Mouse (Mus musculus): ENCODE measurements around the gene Hist2h3c1. TPM values are rescaled to one million over a fixed set of nuclear protein-coding genes. Genes with fewer than 3 reads are reported as not detected.
"Not testable (repeated sequence)": the region's sequence is repeated elsewhere in the genome, so short reads cannot be mapped to it uniquely, and the experiment has no call there.

Hist2h3c1 gene
- 17.8 and 20.2 TPM in 2 replicates for total RNA-seq (2015)
- total RNA-seq (2017) = 2.8 TPM in 1 of 2 replicates, not detected in the other

DNA sequence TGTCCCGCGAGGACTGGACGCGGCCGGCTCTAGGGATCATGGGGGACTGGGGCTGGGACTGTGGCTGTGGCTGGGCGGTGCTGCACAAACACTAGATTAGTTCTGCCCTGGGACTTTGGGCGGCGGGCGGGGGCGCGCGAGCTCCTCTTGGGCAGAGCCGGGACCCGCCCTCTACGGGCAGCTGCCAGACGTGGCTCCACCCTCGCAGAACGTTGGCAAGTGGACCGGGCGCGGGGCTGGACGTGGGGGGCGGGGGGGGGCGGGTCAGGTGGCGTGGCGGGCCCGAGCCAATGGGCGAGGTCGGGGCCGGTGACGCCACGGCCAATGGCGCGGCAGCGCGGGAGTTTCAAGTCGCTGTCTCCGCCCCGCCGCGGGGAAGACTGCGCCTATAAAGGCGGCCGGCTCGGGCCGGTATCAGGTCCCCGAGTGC is at the start of gene Hist2h3c1:
Gene Hist2h3c1, plus strand, starts transcription at position 259 of the 430 bp plus-strand sequence.
- peak; percentile 69 for ATAC-seq (ENCODE audit: poor library complexity, severe bottlenecking)

DNA sequence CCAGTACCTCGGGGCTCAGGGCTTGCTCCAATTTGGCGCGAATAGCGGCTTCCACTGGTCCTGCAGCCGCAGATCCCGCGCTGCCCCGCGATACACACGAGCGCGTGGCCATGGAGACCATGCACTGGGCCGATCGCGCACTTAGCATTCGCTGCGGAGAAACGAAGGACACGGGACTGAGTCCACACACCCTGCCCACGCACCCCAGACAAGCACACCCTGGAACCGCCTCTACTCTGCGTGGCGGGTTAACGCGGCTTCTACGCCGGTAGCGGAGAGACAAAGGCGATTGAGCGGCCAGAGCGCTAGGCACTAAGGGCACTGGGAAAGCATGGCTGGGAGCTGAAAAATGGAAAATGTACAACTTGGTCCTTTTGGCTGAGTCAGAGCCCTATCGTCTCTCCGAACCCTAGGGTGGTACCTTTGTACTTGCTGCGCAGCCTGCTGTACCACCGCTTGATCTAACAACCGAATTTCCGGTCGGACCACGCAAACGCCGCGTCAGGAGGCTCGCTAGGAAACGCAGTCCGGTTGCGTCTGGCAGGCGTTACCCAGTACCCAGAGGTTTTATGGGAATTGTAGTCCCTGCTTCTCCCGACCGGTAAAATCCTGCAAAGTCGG is 49.2 kb upstream of the Hist2h3c1 start:
- peak; percentile 87 for ATAC-seq (ENCODE audit: poor library complexity, severe bottlenecking)

DNA sequence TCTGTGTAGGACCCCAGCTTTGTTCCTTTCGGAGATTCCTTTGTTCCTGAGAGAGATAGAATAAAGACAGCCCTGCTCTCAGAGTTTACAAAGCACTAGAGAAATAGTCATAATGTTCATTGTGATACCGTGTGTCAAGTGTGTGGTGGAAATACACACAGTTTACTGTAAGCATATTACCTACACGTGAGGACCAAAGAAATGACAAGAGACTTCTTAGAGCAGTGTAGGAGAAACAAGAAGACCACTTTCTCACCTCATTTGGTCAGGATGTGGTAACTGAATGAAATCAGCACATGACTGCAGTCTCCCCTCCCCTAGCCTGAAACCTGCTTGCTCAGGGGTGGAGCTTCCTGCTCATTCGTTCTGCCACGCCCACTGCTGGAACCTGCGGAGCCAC is 48.3 kb upstream of the Hist2h3c1 start:
- ATAC-seq (ENCODE audit: poor library complexity, severe bottlenecking) = peak; percentile 32; the same call in 1 of the 2 replicates

DNA sequence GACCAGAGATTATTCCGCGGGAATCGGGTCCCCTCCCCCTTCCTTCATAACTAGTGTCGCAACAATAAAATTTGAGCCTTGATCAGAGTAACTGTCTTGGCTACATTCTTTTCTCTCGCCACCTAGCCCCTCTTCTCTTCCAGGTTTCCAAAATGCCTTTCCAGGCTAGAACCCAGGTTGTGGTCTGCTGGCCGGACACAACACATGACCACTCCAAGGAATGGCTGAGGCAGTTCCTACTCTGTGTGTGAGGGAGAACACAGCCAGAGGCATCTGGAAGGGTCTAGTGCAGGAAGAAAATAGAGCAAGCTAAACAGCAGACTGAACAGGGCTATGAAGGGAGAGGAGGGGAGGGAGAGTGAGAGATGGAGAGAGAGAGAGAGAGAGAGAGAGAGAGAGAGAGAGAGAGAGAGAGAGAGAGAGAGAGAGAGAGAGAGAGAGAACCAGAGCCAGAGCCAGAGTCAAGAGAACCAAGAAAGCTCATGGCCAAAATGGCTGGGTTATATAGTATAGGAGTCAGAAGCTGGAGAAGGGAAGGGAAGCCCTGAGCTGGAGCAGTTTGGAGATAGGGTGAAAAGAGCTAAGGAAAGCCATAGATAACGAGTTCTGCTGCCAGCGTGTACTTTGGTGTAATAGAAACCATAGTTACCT is 47.8 kb upstream of the Hist2h3c1 start:
- ATAC-seq (ENCODE audit: poor library complexity, severe bottlenecking) = not testable (repeated sequence)

DNA sequence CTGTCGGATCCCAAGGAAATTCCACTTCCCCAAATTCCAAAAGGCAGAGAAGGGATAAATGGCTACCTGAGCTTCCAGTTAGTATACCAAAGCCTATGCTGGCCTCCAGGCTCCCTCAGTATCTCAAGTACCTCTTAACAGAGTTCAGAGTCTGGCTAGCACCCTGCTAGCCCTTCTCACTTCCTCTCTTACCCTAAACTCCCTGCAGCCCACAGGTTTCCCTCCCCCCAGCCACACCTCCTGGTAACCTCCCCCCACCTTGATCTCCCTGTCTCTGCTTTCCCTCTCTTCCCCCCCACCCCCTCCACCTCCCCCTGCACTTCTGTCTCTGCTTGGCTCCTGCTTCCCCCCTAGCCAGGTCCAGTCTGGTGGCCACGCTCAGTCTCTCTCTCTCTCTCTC is 46.8 kb upstream of the Hist2h3c1 start:
- ATAC-seq (ENCODE audit: poor library complexity, severe bottlenecking) = no peak

DNA sequence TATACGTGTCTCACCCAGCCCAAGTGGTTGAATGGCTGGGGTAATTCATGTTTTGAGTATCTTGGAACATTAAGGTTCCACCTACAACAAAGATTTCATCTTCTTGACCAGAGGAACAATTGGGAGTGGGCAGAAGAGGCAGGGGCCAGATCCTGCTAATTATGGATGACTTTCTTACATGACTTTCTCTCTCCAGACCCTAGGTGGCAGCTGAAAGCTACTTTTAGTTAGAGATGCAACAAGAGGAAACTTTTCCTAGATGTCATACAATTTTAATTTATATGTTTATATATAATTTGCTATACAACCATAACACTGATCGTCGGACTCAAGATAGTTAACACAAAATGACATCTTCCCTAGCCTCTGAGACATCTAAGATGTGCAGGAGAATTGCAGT is 38.7 kb upstream of the Hist2h3c1 start:
- no peak for ATAC-seq (ENCODE audit: poor library complexity, severe bottlenecking)

DNA sequence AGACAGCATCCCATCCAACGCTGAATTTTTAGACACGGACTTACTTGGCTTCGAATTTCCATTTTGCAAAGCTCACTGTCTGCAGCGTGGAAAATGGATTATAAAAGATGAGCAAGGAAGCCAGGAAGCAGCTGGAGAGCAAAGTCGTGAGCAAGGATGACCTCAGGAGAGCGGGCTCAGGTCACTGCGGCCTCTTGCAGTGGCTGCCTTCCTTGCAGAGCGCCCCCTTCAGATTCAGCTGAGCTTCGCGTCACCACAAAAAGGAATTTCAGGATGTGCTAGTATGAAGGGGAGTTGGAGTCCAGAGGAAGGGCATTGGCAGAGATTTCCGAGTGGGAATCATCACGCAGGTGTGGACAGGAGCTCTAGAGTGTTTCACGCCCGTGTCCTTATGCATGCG is 37.2 kb upstream of the Hist2h3c1 start:
- ATAC-seq (ENCODE audit: poor library complexity, severe bottlenecking) = no peak

DNA sequence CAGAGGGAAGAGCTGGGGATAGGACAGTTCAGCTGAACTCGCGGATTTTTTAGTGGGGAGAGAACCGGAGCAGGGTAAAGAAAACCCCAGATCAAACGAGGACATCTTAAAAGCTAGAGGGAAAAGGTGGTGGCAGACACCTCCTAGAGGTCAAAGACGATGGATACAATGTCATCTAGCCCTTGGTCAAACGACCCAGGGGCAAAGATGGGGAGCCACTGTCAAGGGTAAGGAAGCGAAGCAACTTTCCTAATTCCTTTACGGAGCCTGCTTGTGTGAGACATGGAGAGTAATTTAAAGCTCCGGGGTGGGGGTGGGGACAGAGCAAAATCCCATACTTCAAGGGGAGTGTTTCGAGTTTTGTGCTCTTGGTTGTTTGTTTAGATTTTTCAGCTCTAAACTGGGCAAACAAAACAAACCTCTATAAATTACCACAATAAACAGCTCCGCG is 27.3 kb upstream of the Hist2h3c1 start:
- peak; percentile 16; the same call in 1 of the 2 replicates for ATAC-seq (ENCODE audit: poor library complexity, severe bottlenecking)

DNA sequence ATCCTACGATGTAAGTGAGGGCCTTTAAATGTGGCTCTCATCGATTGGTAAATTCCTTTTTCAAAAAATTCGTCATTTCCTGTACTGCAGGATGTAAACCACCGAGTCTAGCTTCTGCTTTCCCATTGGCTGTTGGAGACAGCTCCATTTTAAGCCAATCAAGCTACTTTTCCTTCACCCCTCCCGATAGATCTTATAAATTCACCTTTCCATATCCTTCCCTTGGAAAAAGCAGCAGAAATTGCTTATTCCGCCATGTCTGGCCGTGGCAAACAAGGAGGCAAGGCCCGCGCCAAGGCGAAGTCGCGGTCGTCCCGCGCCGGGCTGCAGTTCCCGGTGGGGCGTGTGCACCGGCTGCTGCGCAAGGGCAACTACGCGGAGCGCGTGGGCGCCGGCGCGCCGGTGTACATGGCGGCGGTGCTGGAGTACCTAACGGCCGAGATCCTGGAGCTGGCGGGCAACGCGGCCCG is 26.8 kb upstream of the Hist2h3c1 start, which contains the start of the genes Bola1 and Hist2h2ab:
Gene Bola1, minus strand, starts transcription at position 49 of the 470 bp plus-strand sequence.
Gene Hist2h2ab, plus strand, starts transcription at position 205 of the 470 bp plus-strand sequence.
- ATAC-seq (ENCODE audit: poor library complexity, severe bottlenecking) = peak; percentile 59

DNA sequence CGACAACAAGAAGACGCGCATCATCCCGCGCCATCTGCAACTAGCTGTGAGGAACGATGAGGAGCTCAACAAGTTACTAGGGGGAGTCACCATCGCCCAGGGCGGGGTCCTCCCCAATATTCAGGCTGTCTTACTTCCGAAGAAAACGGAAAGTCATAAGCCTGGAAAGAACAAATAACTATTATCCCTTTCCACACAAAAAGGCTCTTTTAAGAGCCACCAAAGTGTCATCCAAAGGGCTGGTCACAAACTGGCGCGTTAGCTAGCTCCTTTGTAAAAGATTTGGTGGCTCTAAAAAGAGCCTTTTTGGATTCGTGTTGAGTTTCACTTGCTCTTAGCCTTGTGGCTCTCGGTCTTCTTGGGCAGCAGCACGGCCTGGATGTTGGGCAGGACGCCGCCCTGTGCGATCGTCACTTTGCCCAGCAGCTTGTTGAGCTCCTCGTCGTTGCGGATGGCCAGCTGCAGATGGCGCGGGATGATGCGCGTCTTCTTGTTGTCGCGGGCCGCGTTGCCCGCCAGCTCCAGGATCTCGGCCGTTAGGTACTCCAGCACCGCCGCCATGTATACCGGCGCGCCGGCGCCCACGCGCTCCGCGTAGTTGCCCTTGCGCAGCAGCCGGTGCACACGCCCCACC is 26.2 kb upstream of the Hist2h3c1 start:
- 0 out of 2 replicates have a peak, but pooled peaks have one; percentile 1 for ATAC-seq (ENCODE audit: poor library complexity, severe bottlenecking)

DNA sequence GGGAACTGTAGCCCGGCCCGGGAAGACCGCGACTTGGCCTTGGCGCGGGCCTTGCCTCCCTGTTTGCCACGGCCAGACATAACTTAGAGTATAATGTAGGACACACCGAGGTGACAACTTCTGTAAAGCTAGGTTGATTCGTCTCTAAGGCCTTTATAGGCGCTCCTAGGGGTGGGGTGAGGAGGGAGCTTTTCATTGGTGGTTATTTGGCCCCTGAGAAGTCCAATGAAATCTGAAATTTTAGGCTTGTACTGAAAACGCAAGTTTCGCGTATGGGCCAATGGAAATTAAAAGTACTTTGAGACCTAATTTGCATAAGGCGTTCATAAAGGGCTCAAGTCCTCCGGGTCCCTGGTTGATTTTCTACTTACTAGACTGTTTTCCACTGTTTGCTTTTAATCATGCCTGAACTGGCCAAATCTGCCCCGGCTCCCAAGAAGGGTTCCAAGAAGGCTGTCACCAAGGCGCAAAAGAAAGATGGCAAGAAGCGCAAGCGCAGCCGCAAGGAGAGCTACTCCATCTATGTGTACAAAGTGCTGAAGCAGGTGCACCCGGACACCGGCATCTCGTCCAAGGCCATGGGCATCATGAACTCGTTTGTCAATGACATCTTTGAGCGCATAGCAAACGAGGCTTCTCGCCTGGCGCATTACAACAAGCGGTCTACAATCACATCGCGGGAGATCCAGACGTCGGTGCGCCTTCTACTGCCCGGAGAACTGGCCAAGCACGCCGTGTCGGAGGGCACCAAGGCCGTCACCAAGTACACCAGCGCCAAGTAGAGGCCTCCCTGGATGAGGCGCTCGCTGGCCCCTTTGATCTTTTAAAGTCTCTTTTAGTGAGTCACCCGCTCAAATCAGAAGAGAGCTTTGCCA is 25.5 kb upstream of the Hist2h3c1 start, which contains the start of the genes Hist2h2ac and Hist2h2be:
Gene Hist2h2ac, minus strand, starts transcription at position 116 of the 875 bp plus-strand sequence.
Gene Hist2h2be, plus strand, starts transcription at position 355 of the 875 bp plus-strand sequence.
- ATAC-seq (ENCODE audit: poor library complexity, severe bottlenecking) = peak; percentile 76

DNA sequence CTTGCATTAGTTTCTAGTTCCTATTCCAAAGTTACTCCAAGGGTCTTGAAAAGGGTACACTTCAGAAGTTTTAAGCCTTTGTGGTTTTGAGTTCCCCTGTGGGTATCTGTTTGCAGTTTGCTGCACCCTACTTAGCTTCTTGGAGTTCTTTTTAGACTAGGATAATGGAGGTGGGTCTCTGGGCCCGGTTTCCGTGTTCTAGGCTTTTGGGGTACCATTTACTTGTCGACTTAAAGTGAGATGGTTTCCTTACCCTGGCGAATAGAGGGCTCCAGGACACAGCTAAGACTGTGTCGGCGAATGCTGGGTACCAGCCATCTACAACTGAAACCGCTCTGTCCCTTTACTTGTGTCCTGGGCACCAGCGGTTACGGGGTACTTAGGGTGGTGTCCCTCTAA is 24.8 kb upstream of the Hist2h3c1 start:
- no peak for ATAC-seq (ENCODE audit: poor library complexity, severe bottlenecking)

DNA sequence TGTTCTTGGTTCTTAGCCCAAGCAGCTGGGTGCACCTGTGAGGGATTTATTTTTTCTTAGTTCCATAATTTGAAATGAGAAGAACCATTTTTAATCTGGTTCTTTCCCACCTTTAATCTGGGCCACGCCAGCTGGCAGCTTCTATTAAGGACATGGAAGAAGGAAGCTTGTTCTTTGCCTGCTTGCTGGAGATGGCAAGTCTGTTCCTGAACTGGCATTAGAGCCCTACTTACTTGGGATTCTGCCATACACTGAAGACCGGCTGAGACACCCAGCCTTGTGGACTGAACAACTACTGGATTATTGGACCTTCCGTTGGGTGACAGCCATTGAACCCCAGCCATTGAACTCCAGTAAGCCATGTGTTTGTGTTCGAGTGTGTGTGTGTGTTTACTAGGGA is 23.7 kb upstream of the Hist2h3c1 start:
- ATAC-seq (ENCODE audit: poor library complexity, severe bottlenecking) = no peak

DNA sequence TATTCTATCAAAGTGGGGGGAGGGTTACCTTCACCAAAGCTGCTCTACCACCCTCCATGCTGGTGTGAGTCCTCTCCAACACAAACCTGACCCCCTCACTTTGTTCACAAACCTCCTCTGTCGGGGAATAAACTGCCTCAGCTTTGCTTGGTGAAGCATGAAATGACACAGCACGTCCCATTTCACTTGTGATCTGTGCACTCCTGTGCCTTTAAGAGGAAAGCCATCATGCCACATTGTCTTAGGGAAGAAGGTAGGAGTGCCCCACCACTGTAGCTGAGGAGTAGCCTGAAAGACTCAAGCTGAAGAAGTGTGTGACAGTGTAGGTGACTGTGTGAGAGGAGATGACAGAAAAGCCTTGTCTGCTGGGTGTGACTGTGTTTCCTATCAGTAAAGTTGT is 21.1 kb upstream of the Hist2h3c1 start:
- no peak for ATAC-seq (ENCODE audit: poor library complexity, severe bottlenecking)

DNA sequence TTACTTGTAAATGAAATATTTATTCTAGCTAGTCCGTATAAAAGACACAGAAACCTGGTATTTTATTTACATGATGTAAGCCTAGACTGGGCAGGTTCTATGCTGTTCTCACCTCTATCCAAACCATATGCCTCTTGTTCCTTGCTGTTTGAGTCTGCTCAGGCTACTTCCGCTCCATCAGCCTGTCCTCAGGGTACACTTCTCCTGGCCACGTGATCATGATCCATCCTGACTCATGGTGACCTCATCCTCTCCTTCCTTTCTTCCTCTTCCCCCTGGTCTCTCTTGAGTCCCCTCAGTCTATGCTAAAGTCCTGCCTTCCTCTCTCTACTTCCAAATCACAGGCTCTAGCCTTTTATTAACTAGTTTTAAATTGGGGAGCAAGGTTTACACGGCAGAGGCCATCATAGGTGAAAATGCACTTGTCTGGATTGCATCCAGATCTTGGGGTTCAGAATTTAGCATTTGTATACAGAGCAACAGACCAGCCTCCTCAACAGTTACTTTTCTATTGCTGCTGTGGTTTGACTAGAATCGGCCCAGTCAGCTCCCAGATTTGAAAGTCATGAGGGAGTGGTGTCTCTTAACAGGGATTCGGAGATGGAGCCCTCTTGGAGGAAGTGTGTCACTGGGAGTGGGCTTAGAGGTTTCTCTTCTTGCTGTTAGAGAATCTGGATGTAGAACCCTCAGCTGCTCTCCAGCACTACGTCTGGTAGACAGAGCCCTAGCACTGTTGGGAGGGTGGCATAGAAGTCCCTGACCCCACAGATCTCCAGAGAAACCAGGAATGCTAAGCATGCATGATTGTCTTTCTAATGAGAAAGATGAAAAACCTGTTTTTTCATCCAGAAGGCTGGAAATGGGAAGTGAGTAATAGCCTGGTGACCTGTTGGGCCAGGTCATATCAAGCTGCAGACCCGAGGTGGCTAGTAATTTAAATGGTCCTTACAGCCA is 19.5 kb upstream of the Hist2h3c1 start:
- ATAC-seq (ENCODE audit: poor library complexity, severe bottlenecking) = peak; percentile 73

DNA sequence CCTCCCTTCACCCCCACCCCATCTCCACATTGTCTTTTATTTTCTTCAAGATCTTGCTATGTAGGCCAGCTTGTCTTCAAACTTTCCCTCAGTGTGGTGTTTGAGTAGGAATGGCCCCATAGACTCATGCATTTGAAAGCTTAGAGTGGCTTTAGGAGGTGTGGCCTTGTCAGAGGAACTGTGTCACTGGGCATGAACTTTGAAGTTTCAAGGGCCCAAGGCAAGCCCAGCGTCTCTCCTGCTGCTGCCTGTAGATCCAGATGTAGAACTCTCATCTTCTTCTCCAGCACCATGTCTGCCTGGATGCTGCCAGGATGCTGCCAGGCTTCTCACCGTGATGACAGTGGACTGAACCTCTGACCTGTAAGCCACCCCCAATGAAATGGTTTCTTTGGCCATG is 17.7 kb upstream of the Hist2h3c1 start:
- no peak for ATAC-seq (ENCODE audit: poor library complexity, severe bottlenecking)

DNA sequence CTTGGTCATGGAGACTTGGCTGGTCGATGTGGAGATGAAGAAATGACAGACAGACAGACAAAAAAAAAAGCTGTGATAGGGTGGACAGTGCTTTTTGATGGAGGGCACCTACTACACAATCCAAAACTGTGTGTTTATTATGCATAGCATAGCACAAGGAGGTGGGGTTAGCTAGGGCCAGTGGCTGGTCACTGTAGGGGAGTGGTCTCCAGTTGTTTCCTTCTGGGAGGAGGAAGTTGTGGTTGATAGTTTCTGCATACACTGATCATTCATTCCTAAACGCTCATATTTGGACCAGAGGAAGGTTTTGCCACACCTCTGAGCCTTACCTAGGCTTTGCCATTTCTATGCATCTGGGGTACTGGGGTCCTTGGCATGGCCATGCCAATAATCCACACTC is 16.1 kb upstream of the Hist2h3c1 start:
- peak; percentile 53 for ATAC-seq (ENCODE audit: poor library complexity, severe bottlenecking)

DNA sequence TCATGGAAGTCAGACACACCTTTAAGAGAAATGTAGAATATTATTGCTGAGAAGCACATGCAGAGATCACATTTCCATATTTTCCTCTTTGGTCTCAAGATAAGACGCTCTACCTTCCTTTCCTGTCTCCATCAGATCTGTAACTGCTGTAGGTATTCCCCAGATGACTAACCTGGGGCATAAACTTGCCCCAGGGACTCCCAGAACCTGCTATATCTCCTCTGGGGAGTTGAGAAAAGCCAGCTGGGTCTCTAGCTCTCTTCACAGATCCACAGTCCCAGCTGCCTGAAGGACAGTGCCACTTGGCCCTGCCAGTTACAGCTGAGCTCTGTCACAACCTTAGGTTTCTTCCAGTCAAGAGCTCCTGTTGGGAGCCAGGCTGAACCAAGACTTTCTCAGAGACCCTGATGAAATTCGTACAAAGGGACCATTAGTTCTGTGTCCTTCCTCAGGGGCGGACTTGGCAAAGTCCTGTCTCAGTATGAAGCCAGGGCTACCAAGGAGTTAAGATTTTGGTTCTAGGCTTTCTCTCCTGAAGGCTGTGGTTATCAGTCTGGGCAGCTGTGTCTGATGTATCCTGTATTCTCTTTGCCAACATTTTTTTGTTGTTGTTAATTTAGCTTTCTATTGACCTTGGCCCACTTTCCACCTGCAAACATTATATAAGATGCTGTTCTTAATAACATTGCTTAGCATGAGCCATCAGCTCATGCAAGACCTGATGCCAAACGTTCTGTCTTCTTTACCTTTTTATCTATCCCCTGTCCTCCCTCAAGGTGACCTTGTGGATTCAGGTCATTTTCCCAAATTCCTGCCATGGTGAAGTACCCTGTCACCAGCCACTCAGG is 15.4 kb upstream of the Hist2h3c1 start:
- no peak for ATAC-seq (ENCODE audit: poor library complexity, severe bottlenecking)
